Mouse (Mus musculus) brown adipose tissue, adult 24 weeks (tissue): ENCODE data around the gene Rgmb. TPM values are rescaled to one million over a fixed set of nuclear protein-coding genes. Genes with fewer than 3 reads are reported as not detected.

Experiments used
- H3K27ac ChIP-seq: fragments of 200-500 bp; replicated peaks from 2 replicates; pipeline ENCODE4 v1.5.1; 2012; ENCODE audit warnings: low read depth, mild to moderate bottlenecking, low read length
- H3K4me1 ChIP-seq: fragments of 200-500 bp; 2 replicates; pipeline ENCODE4 v1.6.1; 2012; ENCODE audit warnings: low read length, mixed read lengths; ENCODE audit not compliant: control insufficient read depth, insufficient read depth, insufficient read length
- H3K4me3 ChIP-seq: fragments of 200-500 bp; 2 replicates; pipeline ENCODE4 v1.5.1; 2012; ENCODE audit warnings: low read depth, mild to moderate bottlenecking, low read length, moderate library complexity; ENCODE audit not compliant: insufficient read depth
- polyA plus RNA-seq: library from polyadenylated mRNA; stranded (reverse); fragments of >200 nt; gene quantifications from 2 replicates; pipeline ENCODE4 v1.2.4, GENCODE M21; 2012; ENCODE audit not compliant: missing spikeins, insufficient read depth, insufficient read length

The Rgmb gene
- polyA plus RNA-seq, 1 experiment = 8.0 TPM

DNA sequence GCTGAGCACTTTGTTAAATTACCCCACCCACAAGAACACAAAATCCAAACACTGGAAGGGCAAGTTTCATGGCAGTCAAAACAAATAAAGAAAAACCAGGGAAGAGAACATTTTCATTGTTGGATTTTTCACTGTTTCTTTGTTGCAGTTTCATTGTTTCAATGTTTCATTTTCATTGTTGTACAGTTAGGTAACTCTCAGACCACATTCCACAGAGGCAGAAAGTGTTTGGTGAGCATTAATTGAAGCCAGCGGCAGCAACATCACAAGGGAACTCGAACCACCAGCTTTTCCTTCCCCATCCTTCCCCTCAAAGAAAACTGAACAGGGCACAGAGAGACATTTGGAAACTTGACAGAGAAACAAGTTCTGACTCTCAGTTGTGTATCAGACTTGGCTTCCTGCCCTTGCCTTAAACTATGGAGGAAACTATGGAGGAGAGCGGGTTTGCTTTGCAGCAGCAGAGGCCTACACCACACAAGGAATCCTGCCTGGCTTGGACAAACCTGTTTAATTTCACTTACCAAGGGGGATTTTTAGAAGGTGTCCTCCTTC, 17.1 kb downstream of the Rgmb start:
- no peak overlapping the region for H3K4me3 ChIP-seq
- peaks cover 41% of the 10 kb centered on the region for H3K4me1 ChIP-seq
- H3K27ac ChIP-seq = peak overlapping the region; percentile 44

GRCm38 (mm10) chr17:15812136-15812778, 18.6 kb downstream of the Rgmb start:
- H3K27ac ChIP-seq = 0 out of 2 replicates have a peak overlapping the region, but pooled peaks have one; percentile 33
- no peak overlapping the region for H3K4me3 ChIP-seq
- peaks cover 39% of the 10 kb centered on the region for H3K4me1 ChIP-seq

DNA sequence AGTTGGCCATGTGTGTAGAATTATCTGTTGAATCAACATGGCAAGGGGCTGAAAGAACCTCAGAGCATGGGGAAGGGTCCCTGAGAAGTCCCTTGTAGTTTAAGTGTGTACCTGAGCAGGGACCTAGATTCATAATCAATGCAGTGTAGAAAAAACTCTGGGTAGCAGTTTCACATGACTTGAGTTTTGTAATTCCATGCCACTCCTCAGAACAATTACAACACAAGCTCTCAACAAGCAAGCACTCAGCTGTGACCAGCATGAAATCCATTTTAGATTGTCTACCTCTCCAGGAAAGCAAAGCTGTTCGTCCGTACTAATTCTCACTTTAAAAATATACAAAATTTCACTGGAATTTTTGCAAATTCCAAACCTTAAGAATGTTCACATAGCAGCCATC, 20.9 kb downstream of the Rgmb start:
- 0 out of 2 replicates have a peak overlapping the region, but pooled peaks have one; percentile 47 for H3K27ac ChIP-seq
- H3K4me1 ChIP-seq = peaks cover 32% of the 10 kb centered on the region
- H3K4me3 ChIP-seq = no peak overlapping the region

DNA sequence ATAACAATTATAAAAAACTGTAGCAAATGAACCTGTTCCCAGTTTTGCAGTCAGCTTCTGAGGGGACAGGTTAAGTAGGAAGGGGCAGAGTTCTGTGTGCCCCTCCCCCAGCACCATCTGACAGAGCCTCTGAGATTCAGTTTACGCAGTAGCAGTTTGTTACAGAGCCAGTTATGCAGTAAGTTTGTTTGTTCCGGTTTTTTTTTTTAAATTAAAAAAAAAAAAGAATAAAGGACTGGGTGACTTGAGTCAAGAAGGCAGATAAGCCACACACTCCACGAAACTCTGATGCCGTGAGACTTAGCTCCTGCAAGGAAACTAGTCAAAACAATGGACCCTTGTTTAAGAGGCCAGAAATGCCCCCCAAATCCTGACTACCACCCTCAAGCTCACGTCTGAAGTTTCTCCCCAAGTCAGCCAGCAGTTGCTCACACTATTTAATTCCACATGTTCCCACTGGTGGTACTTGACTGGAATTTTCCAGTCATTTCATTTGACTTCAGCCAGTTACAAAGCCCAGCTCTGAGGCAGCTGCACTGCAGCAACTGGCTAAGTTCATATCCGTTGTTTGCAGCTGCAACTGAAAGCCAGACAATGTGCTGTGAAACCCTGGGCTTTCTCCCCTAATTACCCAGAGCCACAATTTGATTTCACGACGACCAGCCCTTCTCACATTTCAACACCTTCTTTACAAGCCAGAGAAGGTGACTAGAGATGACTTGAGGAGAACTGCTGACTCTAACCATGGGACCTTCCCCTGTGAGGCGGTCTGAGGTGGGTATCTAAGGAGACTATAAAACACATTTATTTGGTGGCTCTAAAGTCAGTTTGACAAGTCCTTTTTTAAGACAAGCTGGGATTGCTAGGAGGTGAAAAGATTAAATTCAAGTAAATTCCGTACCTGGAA, 22.1 kb downstream of the Rgmb start:
- no peak overlapping the region for H3K4me3 ChIP-seq
- peak overlapping the region; percentile 39; the same call in 1 of the 2 replicates for H3K27ac ChIP-seq
- H3K4me1 ChIP-seq = peaks cover 22% of the 10 kb centered on the region

GRCm38 (mm10) chr17:15808015-15808414, 22.8 kb downstream of the Rgmb start:
- no peak overlapping the region for H3K4me3 ChIP-seq
- H3K4me1 ChIP-seq = peaks cover 22% of the 10 kb centered on the region
- H3K27ac ChIP-seq = no peak overlapping the region

DNA sequence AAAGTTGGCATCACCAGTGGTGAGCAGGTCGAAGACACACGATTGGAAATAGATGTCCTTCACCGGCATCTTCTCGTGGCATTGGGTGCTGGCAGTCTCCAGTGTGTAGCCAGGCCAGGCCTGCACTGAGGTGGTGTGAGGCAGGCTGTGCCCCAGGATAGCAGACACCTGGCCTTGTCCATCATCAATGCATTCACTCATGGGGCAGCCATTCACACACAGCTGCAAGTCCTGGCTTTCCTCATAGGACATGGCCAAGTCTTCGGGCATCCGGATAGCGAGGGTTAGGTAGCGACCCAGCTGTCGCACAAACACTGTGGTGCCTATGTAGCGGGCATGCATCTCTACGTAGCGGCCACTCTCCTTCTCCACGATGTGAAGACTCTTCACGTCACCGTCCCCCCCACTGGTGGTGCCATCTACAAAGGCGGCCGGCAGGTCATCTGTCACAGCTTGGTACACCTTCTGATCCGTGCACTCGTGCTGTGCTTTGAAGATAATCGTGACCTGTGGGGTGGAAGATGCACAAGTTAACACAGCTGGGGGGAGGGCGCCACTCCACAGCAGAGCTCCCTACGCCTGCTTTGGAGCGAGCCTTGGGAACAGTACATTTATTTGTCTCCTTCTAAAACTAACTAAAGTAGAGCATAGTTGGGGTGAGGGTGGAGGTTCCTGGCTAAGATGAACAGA, 23.4 kb downstream of the Rgmb start:
- H3K4me3 ChIP-seq = no peak overlapping the region
- peaks cover 17% of the 10 kb centered on the region for H3K4me1 ChIP-seq
- no peak overlapping the region for H3K27ac ChIP-seq

DNA sequence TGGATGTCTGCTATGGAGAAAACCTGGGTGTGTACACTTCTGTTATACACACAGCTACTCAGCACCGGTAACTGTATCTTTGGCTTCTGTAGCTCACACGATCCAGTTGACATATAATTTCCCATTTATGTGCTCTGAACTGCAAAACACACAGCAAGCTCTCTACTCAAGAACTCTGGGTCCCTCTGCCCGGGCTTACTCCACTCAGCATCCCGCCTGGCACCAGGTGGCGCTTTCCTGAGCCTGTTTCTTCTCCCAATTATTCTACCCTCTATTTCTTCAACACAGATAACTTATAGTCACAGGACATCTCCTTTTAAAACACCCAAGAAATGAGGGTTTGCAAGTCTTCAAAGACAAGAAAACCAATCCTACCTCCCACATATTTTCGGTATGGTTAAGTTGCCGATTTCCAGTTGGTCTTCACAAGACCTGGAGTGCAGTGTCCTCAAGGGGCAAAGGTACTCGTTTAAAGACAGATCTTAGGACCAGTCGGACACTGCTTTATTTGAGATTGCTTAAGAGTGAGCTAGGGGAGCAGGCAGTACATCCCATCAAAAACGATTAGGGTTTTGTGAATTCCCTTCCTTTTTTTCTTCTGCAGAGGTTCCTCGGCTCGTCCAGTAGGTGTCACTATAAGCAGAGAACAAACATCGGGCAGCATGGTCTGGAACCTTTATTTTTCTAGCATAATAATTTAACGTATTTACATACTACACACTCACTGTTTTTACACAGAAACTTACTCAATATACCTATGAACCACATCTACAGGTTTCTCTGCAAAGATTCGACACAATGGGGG, 26.6 kb downstream of the Rgmb start:
- H3K27ac ChIP-seq = no peak overlapping the region
- peaks cover 8% of the 10 kb centered on the region for H3K4me1 ChIP-seq
- H3K4me3 ChIP-seq = no peak overlapping the region

DNA sequence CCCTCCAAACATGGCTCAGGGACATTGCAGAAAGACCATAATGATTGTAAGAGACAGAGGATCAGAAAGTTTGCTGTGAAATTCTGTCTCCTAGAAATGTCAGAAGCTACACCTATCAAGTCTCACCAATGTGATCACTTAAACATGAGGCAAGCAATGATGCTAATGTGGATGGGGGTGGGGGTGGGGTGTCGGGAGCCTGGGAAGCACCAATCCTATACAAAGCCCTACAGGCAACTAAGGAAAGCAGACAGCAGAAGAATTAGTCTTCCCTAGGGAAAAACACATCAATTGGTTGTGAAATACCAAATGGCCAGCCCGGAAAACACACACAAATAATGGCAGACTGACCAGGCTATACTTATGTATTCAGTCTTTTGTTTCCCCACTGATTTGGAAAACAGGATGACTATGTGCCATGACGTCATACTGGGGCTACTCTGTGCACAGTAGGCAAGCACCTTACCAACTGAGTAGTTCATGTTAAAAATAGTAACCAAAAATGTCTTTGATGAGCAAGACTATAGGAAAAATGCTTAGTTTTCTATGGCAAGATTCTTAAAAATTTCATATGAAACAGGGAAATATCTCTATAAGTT, 31.5 kb downstream of the Rgmb start:
- H3K4me3 ChIP-seq = no peak overlapping the region
- H3K4me1 ChIP-seq = 0 out of 2 replicates have a peak, but pooled peaks cover 2% of the 10 kb centered on the region
- no peak overlapping the region for H3K27ac ChIP-seq

GRCm38 (mm10) chr17:15790716-15791115, 40.1 kb downstream of the Rgmb start:
- no peak overlapping the region for H3K27ac ChIP-seq
- H3K4me1 ChIP-seq = no peaks in the 10 kb centered on the region
- H3K4me3 ChIP-seq = no peak overlapping the region

DNA sequence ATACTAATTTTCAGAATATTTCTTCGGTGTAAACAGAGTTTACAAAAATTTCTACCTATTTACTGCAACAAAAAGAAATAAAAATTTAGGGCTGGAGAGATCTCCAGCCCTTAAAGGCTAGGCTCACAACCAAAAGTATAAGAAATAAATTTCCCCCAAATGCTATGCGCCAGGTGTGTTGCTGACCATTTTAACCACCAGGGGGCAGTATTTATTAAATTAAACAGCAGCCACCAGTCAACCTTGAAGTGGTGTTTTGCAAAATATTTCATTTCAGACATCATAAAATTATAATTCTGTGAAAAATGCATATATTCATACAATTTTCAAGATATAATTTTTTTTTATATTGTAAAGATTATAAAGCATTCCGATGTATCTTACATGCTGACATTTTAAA, 43.8 kb downstream of the Rgmb start:
- no peak overlapping the region for H3K4me3 ChIP-seq
- H3K4me1 ChIP-seq = no peaks in the 10 kb centered on the region
- H3K27ac ChIP-seq = no peak overlapping the region

- Histone ChIP-seq H3K27ac (no peak overlapping the region), H3K4me1 (no peaks in the 10 kb centered on the region), H3K4me3 (no peak overlapping the region)
Measured at GRCm38 (mm10) chr17:15777979-15778378, 52.9 kb downstream of the Rgmb start.

- H3K4me3 ChIP-seq = no peak overlapping the region
- no peaks in the 10 kb centered on the region for H3K4me1 ChIP-seq
- H3K27ac ChIP-seq = no peak overlapping the region
Measured at GRCm38 (mm10) chr17:15776349-15776748, 54.5 kb downstream of the Rgmb start.

GRCm38 (mm10) chr17:15774565-15775215, 56.1 kb downstream of the Rgmb start:
- H3K4me1 ChIP-seq = peaks cover 3% of the 10 kb centered on the region
- H3K4me3 ChIP-seq = no peak overlapping the region
- no peak overlapping the region for H3K27ac ChIP-seq

GRCm38 (mm10) chr17:15773956-15774355, 56.9 kb downstream of the Rgmb start:
- H3K4me1 ChIP-seq = peaks cover 3% of the 10 kb centered on the region
- no peak overlapping the region for H3K27ac ChIP-seq
- H3K4me3 ChIP-seq = no peak overlapping the region
